Mouse (Mus musculus): ENCODE data around the gene Fbxw8. TPM values are rescaled to one million over a fixed set of nuclear protein-coding genes. Genes with fewer than 3 reads are reported as not detected.

The Fbxw8 gene
- total RNA-seq (2014; rRNA removed) (43.0 and 48.4 TPM in 2 replicates), polyA plus RNA-seq (2015; fragmentation: Nextera tagmentation; extraction: Ambion mirVana) (13.6 and 14.4 TPM in 2 replicates)

- H3K36me3 ChIP-seq (ENCODE audit: insufficient read depth, low read length) = peaks cover 3% of the 10 kb centered on the region; the same call in 1 of the 2 replicates
- WGBS = under 1% methylated on average over 65 of the region's 67 CpGs
Observed at GRCm38 (mm10) chr5:118154839-118155564, at the start of gene Fbxw8. Gene Fbxw8, minus strand, starts transcription at chr5:118155464.

DNA sequence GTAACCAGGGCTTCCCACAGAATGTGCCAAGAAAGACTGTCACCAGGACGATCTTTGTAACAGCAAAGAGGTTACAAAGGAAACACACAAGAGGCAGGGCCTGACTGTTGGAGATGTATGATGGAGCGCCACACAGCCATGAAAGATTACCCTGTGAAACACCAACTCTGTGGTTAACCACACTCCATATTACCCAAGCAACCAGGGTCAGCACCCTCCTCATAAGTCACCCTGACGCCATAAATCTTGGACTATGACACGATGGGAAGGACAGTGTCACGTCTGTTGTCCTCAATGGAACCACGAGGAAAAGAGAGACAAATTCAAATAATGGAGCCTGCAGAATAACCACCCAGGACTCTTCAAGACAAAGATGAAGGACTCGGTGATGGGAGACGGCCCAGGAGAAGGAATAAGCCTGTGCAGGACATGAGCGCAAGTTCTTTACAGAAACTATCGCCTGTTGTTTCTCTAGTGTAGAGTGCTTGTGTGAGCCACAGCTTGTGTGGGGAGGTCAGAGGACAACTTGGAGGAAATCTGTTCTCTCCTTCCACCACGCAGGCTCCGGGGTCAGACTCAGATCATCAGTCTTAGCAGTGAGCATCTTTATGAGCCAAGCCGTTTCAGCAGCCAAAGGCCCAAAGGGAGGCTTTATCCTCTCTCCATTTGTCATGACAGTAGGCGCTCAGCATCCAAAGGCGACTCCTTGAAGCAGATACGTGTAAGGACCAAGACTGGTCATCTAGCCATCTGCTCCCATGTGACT is 49.6 kb upstream of the Fbxw8 start:
- no peak overlapping the region for H3K27ac ChIP-seq (ENCODE audit: low read depth, low read length)
- H3K9me3 ChIP-seq (ENCODE audit: low read length) = no peaks in the 10 kb centered on the region
- ATAC-seq (ENCODE audit: low FRiP score) (no peak), DNase-seq (ENCODE audit: low spot score) (no peak)
- H3K4me2 ChIP-seq (ENCODE audit: low read depth, low read length, poor library complexity, severe bottlenecking) = no peak overlapping the region
- H3K36me3 ChIP-seq (ENCODE audit: insufficient read depth, low read length) = peaks cover 44% of the 10 kb centered on the region
- H3K4me1 ChIP-seq (ENCODE audit: insufficient read depth, low read length) = no peaks in the 10 kb centered on the region
- no peak for TF ChIP-seq CTCF (IDR thresholded peaks at IDR 0.05)
- no peak overlapping the region for H3K9ac ChIP-seq (replicated peaks; ENCODE audit: low read length, poor library complexity, severe bottlenecking)
- H3K27me3 ChIP-seq (ENCODE audit: insufficient read depth, low read length) = no peaks in the 10 kb centered on the region
- H3K4me3 ChIP-seq (ENCODE audit: low read depth, low read length) = no peak overlapping the region
- 85% methylated on average over 16 of the region's 16 CpGs for WGBS

More at GRCm38 (mm10) chr5:118154839-118155564, at the start of gene Fbxw8:
- Histone ChIP-seq H3K27ac (ENCODE audit: low read depth, low read length) (peak within 1 kb of the TSS; percentile 57), H3K9me3 (ENCODE audit: low read length) (no peaks in the 10 kb centered on the region), H3K4me2 (ENCODE audit: low read depth, low read length, poor library complexity, severe bottlenecking) (peak within 1 kb of the TSS; percentile 83), H3K27me3 (ENCODE audit: insufficient read depth, low read length) (no peaks in the 10 kb centered on the region), H3K4me3 (ENCODE audit: low read depth, low read length) (peak within 1 kb of the TSS; percentile 95), H3K9ac (replicated peaks; ENCODE audit: low read length, poor library complexity, severe bottlenecking) (peak within 1 kb of the TSS; percentile 93), H3K4me1 (ENCODE audit: insufficient read depth, low read length) (0 out of 2 replicates have a peak, but pooled peaks cover 5% of the 10 kb centered on the region)
- DNase-seq (ENCODE audit: low spot score) = peak; percentile 96
- peak; percentile 92 for ATAC-seq (ENCODE audit: low FRiP score)
- no peak for TF ChIP-seq CTCF (IDR thresholded peaks at IDR 0.05)

DNA sequence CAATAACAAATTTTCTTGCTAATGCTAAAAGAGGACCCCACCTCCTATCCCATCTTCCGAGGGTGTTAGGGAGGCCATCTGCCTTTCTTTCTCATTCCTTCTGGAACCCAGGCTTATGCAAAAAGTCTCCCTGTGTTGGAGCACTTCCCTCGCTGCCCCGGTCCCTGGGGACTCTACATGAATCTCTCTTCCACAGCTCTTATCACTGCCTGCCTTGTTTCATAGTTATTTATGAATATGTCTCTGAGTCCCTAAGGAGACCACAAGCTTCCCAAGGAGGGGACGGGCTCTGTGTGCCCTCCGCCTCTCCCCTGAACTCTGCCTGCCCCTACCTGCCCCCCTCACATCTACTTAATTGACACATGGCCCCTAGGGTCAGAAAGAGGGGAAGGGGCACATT is 44.4 kb upstream of the Fbxw8 start:
- no peak for TF ChIP-seq CTCF (IDR thresholded peaks at IDR 0.05)
- no peak overlapping the region for H3K9ac ChIP-seq (replicated peaks; ENCODE audit: low read length, poor library complexity, severe bottlenecking)
- peaks cover 35% of the 10 kb centered on the region for H3K36me3 ChIP-seq (ENCODE audit: insufficient read depth, low read length)
- DNase-seq (ENCODE audit: low spot score) (no peak), ATAC-seq (ENCODE audit: low FRiP score) (no peak)
- H3K4me3 ChIP-seq (ENCODE audit: low read depth, low read length) = no peak overlapping the region
- H3K4me2 ChIP-seq (ENCODE audit: low read depth, low read length, poor library complexity, severe bottlenecking) = no peak overlapping the region
- H3K9me3 ChIP-seq (ENCODE audit: low read length) = no peaks in the 10 kb centered on the region
- WGBS = 84% methylated on average over 5 of the region's 5 CpGs
- no peak overlapping the region for H3K27ac ChIP-seq (ENCODE audit: low read depth, low read length)
- H3K4me1 ChIP-seq (ENCODE audit: insufficient read depth, low read length) = no peaks in the 10 kb centered on the region
- no peaks in the 10 kb centered on the region for H3K27me3 ChIP-seq (ENCODE audit: insufficient read depth, low read length)

DNA sequence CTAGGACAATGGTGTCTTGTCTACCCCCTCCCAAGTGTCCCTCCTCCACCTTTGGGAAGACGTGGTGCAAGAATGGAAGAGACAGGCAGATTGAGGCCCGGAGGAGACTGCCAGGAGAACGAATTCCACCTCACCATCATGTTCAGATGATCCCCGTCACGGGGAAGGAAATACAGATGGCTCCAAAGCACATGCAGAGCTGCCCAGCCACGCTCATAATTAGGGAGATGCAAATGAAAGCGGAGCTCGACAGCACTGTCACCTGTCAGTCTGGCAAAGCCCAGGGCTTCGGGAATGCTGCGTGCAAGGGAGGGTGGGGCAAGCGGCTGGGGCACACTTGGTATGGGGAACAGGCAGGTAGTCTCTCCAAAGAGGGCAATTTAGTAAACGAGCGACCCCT is 42.2 kb upstream of the Fbxw8 start:
- Histone ChIP-seq H3K4me3 (ENCODE audit: low read depth, low read length) (no peak overlapping the region), H3K4me2 (ENCODE audit: low read depth, low read length, poor library complexity, severe bottlenecking) (no peak overlapping the region), H3K27me3 (ENCODE audit: insufficient read depth, low read length) (no peaks in the 10 kb centered on the region), H3K36me3 (ENCODE audit: insufficient read depth, low read length) (peaks cover 26% of the 10 kb centered on the region), H3K9ac (replicated peaks; ENCODE audit: low read length, poor library complexity, severe bottlenecking) (no peak overlapping the region), H3K27ac (ENCODE audit: low read depth, low read length) (no peak overlapping the region), H3K9me3 (ENCODE audit: low read length) (no peaks in the 10 kb centered on the region), H3K4me1 (ENCODE audit: insufficient read depth, low read length) (no peaks in the 10 kb centered on the region)
- 76% methylated on average over 13 of the region's 13 CpGs for WGBS
- DNase-seq (ENCODE audit: low spot score) (no peak), ATAC-seq (ENCODE audit: low FRiP score) (no peak)
- TF ChIP-seq CTCF (IDR thresholded peaks at IDR 0.05) = no peak

DNA sequence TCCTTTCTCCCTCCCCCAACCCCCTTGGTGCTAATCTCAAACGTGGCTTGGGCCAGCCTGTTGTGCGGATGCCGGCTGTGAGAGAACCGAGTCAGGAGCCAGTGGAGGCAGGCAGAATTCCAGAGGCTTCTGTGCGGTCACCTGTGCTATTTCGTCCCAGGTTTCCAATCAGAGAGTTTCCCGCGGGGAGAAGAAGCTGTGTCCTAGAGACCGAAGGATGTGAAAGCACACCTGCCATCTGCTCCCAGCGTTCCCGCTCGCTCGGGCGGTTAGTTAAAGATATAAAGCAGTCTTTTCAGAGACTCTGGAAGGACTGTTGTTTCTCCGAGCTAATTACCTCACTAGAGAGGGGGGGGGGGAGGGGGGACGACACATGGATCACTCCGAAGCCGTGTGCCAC is 37.0 kb upstream of the Fbxw8 start:
- Histone ChIP-seq H3K4me2 (ENCODE audit: low read depth, low read length, poor library complexity, severe bottlenecking) (no peak overlapping the region), H3K4me1 (ENCODE audit: insufficient read depth, low read length) (peaks cover 7% of the 10 kb centered on the region), H3K27ac (ENCODE audit: low read depth, low read length) (no peak overlapping the region), H3K9me3 (ENCODE audit: low read length) (no peaks in the 10 kb centered on the region), H3K27me3 (ENCODE audit: insufficient read depth, low read length) (no peaks in the 10 kb centered on the region), H3K9ac (replicated peaks; ENCODE audit: low read length, poor library complexity, severe bottlenecking) (no peak overlapping the region), H3K4me3 (ENCODE audit: low read depth, low read length) (no peak overlapping the region), H3K36me3 (ENCODE audit: insufficient read depth, low read length) (no peaks in the 10 kb centered on the region; the same call in 1 of the 2 replicates)
- DNase-seq (ENCODE audit: low spot score) (peak; percentile 38), ATAC-seq (ENCODE audit: low FRiP score) (no peak)
- WGBS = 21% methylated on average over 17 of the region's 18 CpGs
- TF ChIP-seq CTCF (IDR thresholded peaks at IDR 0.05) = no peak

GRCm38 (mm10) chr5:118190491-118190890 is 35.2 kb upstream of the Fbxw8 start:
- no peak for ATAC-seq (ENCODE audit: low FRiP score)
- H3K9me3 ChIP-seq (ENCODE audit: low read length) = no peaks in the 10 kb centered on the region

More at GRCm38 (mm10) chr5:118190491-118190890, 35.2 kb upstream of the Fbxw8 start:
- 87% methylated on average over 9 of the region's 9 CpGs for WGBS
- peaks cover 7% of the 10 kb centered on the region for H3K4me1 ChIP-seq (ENCODE audit: insufficient read depth, low read length)
- no peak overlapping the region for H3K9ac ChIP-seq (replicated peaks; ENCODE audit: low read length, poor library complexity, severe bottlenecking)
- H3K4me2 ChIP-seq (ENCODE audit: low read depth, low read length, poor library complexity, severe bottlenecking) = no peak overlapping the region
- no peak overlapping the region for H3K4me3 ChIP-seq (ENCODE audit: low read depth, low read length)
- DNase-seq (ENCODE audit: low spot score) = no peak
- H3K36me3 ChIP-seq (ENCODE audit: insufficient read depth, low read length) = no peaks in the 10 kb centered on the region; the same call in 1 of the 2 replicates
- TF ChIP-seq CTCF (IDR thresholded peaks at IDR 0.05) = no peak
- no peaks in the 10 kb centered on the region for H3K27me3 ChIP-seq (ENCODE audit: insufficient read depth, low read length)
- H3K27ac ChIP-seq (ENCODE audit: low read depth, low read length) = no peak overlapping the region
